Mouse (Mus musculus): ENCODE results near the gene D430019H16Rik.

DNA sequence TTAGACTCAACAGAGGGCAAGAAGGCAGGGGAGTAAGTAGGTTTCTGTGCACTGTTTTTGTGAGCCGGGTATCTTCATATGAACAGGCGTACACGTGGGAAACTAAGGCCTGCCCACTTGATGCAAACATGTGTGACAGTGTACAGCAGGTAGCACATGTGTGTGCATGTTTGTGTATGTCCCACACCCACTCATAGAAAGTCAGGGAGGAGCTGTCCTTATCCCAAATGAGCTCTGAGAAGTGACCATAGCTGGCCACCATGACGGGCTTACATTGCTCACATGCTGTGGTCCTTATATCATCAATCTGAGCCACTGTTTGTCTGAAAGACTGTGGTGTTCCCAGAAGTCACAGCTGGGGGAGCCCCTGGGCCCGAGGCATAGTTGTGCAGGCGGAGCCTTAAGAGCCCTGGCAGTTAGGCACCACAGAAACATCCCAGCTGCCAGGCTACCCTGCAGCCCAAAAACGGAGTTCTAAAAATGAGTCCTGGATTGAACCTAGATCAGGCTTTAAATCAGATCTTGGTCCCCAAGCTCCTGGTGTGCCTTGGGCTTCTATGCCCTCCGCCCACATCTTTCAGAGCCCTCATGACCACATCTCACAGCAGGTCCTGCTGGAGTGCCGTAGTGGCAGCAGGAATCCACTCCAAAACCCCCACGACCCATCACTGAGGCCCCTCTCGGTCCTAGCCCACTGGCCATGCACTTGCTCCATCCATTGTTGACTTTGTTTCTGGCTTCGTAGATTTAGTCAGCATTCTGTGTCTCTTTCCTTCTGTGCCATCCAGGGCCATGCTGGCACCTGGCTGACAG, 88.1 kb downstream of the D430019H16Rik start:
- TF ChIP-seq POLR2A (IDR thresholded peaks at IDR 0.05; ENCODE audit: insufficient read depth, low read depth, low read length) (no peak), CTCF (IDR thresholded peaks at IDR 0.05; ENCODE audit: insufficient read depth, low read depth, low read length) (no peak)

All from olfactory bulb, adult 2 months (tissue).